Mouse (Mus musculus) adrenal gland, adult (tissue): Measurements from ENCODE around the gene Pamr1.

Source experiments
- DNase-seq, 2 experiments: peaks; one replicate each; pipeline ENCODE4 v3.0.0; 2022 to 2023; ENCODE audit warnings: low spot score in 1 of 2; ENCODE audit not compliant: inconsistent age in 2 of 2

The Pamr1 gene

GRCm38 (mm10) chr2:102658661-102659520, 109.1 kb downstream of the Pamr1 start:
- peak; percentile 13 to 65 for DNase-seq

DNA sequence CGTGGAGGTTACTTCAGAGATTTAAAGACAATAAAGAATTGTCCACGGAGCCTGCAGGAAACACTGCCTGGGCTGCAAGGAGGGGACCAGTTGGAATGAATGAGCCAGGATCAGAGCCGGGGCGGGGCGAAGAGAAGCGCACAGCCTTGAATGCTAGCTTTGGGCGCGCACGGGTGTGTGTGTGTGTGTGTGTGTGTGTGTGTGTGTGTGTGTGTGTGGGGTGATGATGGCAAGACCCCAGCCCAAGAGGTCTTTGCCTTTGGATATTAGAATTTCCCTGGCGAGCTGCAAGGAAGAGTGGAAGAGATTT, 109.7 kb downstream of the Pamr1 start:
- peak; percentile 13 to 45 for DNase-seq

DNA sequence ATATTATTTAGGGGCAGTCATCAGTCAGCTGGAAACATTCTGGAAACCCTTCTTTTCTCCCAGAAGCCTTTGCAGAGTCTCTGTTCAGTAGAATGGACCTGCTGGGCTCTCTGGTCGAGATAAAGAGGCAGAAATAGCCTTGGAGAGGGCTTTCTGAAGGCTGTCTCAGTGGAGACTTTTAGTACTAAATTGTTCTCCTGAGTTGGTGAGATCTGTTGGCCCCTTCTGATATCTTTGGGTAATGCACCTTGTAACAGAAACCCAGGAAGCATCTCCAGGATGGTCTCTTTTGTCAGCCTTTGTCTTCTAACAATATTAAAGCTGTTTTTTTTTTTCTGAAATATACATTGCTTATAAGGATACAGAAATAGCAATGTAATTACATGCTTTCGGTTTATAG, 111.2 kb downstream of the Pamr1 start:
- no peak for DNase-seq

GRCm38 (mm10) chr2:102662911-102663310, 113.1 kb downstream of the Pamr1 start:
- no peak for DNase-seq

DNA sequence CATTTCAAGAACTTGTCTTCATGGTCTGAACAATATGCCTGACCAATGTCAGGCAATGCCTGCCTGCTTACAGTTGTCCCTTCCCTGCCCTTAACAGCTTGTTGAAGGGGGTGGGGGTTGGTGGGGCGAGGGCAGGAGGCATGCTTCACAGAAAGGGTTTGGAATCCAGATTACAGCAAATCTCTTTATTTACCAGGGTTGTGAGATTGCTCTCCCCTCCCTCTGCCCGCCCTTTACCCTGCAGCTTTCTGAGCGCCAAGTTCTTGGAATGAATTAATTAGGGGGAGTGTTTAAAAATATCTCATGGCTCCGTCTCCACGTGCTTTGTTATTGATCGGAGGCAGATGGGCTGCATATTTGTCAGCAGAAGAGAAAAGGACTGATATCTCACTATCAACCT, 113.5 kb downstream of the Pamr1 start:
- no peak for DNase-seq

- no peak for DNase-seq
Observed at GRCm38 (mm10) chr2:102663865-102664264, 114.1 kb downstream of the Pamr1 start.

- no peak for DNase-seq
Observed at GRCm38 (mm10) chr2:102667981-102668380, 118.2 kb downstream of the Pamr1 start.

DNA sequence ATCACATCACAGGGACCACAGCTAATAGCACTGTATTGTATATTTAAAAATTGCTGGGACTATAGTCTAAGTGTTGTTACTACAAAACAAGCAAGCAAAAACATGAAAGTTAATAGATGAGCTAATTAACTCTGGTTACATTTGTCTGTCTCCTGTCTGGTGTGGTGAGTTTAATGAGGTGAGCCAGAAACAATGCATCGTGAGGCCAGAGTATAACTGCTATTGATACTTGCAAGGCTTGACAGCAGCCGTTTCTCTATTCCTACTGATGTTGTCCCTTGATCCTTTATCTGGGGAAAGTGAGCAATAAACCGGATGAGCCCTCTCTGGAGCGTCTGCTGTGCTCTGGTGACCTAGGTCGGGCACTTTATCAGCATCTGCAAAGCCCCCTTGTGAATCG, 119.8 kb downstream of the Pamr1 start:
- no peak for DNase-seq

GRCm38 (mm10) chr2:102674582-102674981, 124.8 kb downstream of the Pamr1 start:
- no peak for DNase-seq

GRCm38 (mm10) chr2:102675275-102675674, 125.5 kb downstream of the Pamr1 start:
- peak; percentile 49 to 85 for DNase-seq

DNA sequence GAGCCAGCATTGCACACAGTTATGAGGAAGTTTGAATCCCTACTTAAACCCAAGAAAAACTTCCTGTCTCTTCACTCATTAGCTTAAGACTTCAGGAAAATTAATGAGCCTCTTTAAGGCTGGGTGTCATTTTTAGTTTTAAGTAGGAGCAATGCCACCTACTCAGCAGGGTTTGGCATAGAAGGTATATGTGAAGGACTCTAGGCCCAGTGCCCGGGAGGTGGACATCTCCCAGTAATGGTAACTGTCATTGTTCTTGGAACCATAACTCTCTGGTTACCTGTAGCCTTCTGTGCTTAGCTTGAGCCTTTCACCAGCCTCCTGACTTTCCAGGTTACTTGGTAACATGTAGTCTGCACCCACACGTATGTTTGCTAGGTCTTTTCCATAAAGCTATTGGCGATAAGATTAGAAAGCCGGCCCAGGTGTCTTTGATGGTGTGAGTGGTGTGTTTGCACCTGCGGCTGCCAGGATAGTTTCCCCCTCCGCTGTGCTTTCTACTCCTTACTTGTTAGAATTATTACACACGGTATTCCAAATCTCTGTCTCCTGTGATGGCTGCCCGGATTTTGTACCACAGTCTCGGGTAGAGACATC, 127.0 kb downstream of the Pamr1 start:
- no peak for DNase-seq

DNA sequence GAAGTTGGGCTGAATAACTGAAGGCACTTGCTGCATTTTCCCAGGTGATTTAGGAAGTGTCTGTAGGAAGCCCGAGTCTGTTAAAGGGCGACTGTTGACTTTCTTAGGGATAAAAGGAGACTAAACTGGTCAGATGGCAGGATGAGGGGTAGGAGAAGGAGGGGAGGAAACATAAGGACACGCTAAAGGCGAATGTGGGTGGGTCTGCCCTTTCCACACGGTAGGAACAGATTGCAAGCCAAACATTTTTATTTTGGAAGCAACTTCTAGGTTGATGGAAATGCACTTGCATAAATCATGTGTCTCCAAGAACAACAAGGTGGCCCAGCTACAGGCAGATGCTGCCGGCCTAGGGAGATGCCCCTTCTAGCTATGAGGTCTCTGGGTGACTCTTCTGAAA, 127.6 kb downstream of the Pamr1 start:
- DNase-seq, result no peak

- no peak for DNase-seq
Observed at GRCm38 (mm10) chr2:102681351-102681750, 131.5 kb downstream of the Pamr1 start.

DNA sequence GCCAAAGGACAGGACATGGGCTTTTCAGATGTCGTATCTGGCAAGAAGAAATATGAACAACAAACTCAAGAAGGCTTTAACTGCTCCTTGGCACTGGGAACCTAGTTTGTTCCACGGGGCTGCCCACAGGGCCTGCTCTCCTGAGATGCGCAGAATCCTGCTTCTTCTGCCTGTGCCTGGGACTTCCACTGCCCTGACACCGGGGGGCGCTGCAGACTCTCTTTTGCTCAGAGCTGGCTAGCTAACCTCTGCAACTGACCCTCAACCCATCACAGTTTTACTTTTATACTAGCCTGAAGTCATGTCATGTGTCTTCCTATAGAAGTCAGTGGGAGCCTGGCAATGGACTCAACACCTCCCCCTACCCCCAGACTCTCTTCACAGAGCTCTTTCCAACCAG, 132.4 kb downstream of the Pamr1 start:
- DNase-seq, result peak; percentile 18 to 73

DNA sequence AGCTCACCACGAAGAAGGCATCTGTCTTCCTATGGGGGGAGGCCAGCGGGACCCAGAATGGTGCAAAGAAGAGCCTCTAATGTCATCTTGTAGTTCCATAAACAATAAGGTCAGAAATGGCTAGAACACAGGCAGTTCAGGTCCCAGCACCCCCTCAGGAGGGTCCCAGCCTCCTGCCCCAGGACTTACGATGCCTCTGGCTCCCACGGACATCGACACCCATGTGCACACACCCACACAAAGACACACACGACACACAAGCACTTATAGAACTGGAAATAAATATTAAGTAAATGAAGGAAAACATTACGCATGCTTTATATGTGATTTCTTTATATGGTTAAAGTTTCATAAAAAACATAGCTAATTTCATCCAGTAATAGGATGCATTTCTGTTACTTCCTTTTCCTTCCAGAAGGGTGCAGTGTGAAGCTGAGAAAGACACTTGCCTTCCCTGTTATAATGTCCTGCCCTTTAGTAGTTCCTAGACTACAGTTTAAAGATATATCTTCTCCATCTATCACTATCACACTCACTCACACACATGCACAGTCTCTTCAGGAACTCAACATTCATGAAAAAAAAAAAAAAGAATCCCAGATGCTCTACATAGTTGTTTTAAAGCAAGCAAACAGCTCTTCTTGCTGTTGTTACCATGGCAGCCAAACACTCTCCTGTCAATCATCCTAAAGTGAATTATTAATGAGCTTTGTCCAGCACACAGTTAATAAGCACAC, 135.7 kb downstream of the Pamr1 start:
- DNase-seq, result peak in 1 of 2 experiments; percentile 55

DNA sequence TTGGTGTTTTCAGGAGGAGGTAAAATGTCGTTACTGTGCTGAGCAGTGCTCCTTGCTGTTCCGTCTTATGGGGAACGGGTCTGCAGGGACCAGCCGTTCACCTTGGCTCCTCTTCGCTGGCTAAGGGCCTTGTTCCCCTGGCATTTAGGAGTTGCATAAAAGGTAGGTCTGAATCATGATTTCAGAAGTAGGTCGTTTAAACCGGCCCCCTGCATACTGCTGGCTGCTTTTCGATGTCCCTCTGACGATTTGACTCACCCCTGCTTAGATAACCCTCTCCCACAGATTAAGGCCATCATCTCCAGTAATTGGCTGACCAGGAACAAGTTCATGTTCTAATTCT, 136.3 kb downstream of the Pamr1 start:
- peak; percentile 8 to 80 for DNase-seq
